Mouse (Mus musculus): Measurements from ENCODE around the gene Gm28551.

DNA sequence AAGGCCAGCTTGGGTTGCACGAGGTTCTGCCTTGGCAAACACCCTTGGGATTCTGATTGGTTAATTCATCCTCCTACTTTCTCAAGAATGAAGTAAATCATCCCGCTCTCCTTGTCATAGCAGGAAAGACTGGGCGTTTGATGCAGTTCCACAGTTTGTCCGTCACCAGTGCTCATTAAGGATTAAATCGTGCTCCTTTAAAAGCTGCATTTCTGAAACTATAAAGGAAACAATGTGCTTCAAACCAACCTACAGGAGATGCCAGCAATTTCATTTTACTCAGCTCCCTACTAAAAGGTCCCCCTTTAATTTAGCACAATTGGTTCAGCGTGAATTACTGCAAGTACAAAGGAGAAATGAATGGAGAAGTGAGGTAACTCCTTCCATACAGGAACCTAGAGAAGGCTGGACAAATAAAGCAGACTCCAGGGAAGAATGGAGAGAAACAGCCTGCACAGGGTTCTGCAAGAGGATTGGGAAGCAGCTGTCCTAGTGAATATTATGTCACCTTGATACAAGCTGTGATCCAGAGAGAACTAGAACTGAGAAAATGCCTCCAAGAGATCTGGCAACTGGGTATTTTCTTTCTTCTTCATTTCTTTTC, 31.7 kb upstream of the Gm28551 start:
- TF ChIP-seq CTCF (IDR thresholded peaks at IDR 0.05; ENCODE audit: extremely low read depth, insufficient read depth, low read length) (no peak), POLR2A (IDR thresholded peaks at IDR 0.05; ENCODE audit: extremely low read depth, insufficient read depth, low read length) (no peak)

Measured in cortical plate, adult 2 months (tissue).